Mouse (Mus musculus) cerebellum, postnatal 4 days (tissue): Measurements from ENCODE around the gene Dusp16.

ENCODE experiments used
- DNase-seq, 2 experiments: peaks; one replicate each; pipeline ENCODE4 v3.0.0; 2022; ENCODE audit warnings: low spot score in 2 of 2, mixed read lengths in 1 of 2

Dusp16 gene

GRCm38 (mm10) chr6:134792141-134793045, at the start of gene Dusp16:
Gene Dusp16, minus strand, starts transcription at chr6:134792625.
- peak; percentile 33 to 73 for DNase-seq

GRCm38 (mm10) chr6:134840346-134840745, 47.9 kb upstream of the Dusp16 start:
- DNase-seq, result no peak

GRCm38 (mm10) chr6:134838111-134838510, 45.7 kb upstream of the Dusp16 start:
- DNase-seq, result no peak

GRCm38 (mm10) chr6:134834585-134835251, 42.3 kb upstream of the Dusp16 start:
- no peak for DNase-seq

- no peak for DNase-seq
Measured at GRCm38 (mm10) chr6:134830776-134831175, 38.4 kb upstream of the Dusp16 start.

GRCm38 (mm10) chr6:134829786-134830700, 37.6 kb upstream of the Dusp16 start, which contains the start of gene Crebl2:
Gene Crebl2, plus strand, starts transcription at chr6:134830154.
- DNase-seq, result peak; percentile 97 to 100

GRCm38 (mm10) chr6:134822844-134823243, 30.4 kb upstream of the Dusp16 start:
- DNase-seq, result no peak

- no peak for DNase-seq
Measured at GRCm38 (mm10) chr6:134820411-134820810, 28.0 kb upstream of the Dusp16 start.

GRCm38 (mm10) chr6:134819741-134820140, 27.3 kb upstream of the Dusp16 start:
- DNase-seq, result no peak

- DNase-seq, result no peak
Measured at GRCm38 (mm10) chr6:134817051-134817928, 24.9 kb upstream of the Dusp16 start.

- no peak for DNase-seq
Measured at GRCm38 (mm10) chr6:134813066-134813465, 20.6 kb upstream of the Dusp16 start.

GRCm38 (mm10) chr6:134807794-134808193, 15.4 kb upstream of the Dusp16 start:
- no peak for DNase-seq

- no peak for DNase-seq
Measured at GRCm38 (mm10) chr6:134807091-134807490, 14.7 kb upstream of the Dusp16 start.

- DNase-seq, result no peak
Measured at GRCm38 (mm10) chr6:134806130-134806529, 13.7 kb upstream of the Dusp16 start.

GRCm38 (mm10) chr6:134804736-134805277, 12.4 kb upstream of the Dusp16 start:
- no peak for DNase-seq

GRCm38 (mm10) chr6:134802641-134803043, 10.2 kb upstream of the Dusp16 start:
- no peak for DNase-seq

GRCm38 (mm10) chr6:134801483-134801882, 9.1 kb upstream of the Dusp16 start:
- DNase-seq, result no peak

GRCm38 (mm10) chr6:134796297-134796696, 3.9 kb upstream of the Dusp16 start:
- no peak for DNase-seq

- peak; percentile 71 to 87 for DNase-seq
Measured at GRCm38 (mm10) chr6:134793911-134794520, 1.6 kb upstream of the Dusp16 start.
